Mouse (Mus musculus): ENCODE data around the gene Hspa1l. TPM values are rescaled to one million over a fixed set of nuclear protein-coding genes. Genes with fewer than 3 reads are reported as not detected.
"Not testable (repeated sequence)": the region's sequence is repeated elsewhere in the genome, so short reads cannot be mapped to it uniquely, and the experiment has no call there.

Gene Hspa1l
- polyA plus RNA-seq, 1 experiment from 2014 or later, result 1.8 TPM

- H3K9ac ChIP-seq (ENCODE audit: low read length), result no peak overlapping the region
- 80% methylated on average over 4 of the region's 4 CpGs for WGBS
- no peak for DNase-seq (ENCODE audit: low spot score)
- H3K9me3 ChIP-seq (ENCODE audit: control insufficient read depth, low read length), result no peaks in the 10 kb centered on the region
- no peak for ATAC-seq (ENCODE audit: insufficient read depth, low FRiP score, low TSS enrichment)
- H3K4me3 ChIP-seq (ENCODE audit: low read depth, low read length), result no peak overlapping the region
- no peak overlapping the region for H3K4me2 ChIP-seq (ENCODE audit: low read depth)
- peaks cover 7% of the 10 kb centered on the region for H3K4me1 ChIP-seq (ENCODE audit: control insufficient read depth, insufficient read depth, low read length)
- no peak overlapping the region for H3K27ac ChIP-seq (ENCODE audit: low read depth, low read length)
- H3K36me3 ChIP-seq (ENCODE audit: control insufficient read depth, insufficient read depth, low read length), result peaks cover 8% of the 10 kb centered on the region
- H3K27me3 ChIP-seq (ENCODE audit: control insufficient read depth, insufficient read depth, low read length), result 0 out of 2 replicates have a peak, but pooled peaks cover 3% of the 10 kb centered on the region
Measured at GRCm38 (mm10) chr17:34954831-34955230, 17.7 kb upstream of the Hspa1l start.

- H3K36me3 ChIP-seq (ENCODE audit: control insufficient read depth, insufficient read depth, low read length), result no peaks in the 10 kb centered on the region; the same call in 1 of the 2 replicates
- 83% methylated on average over 3 of the region's 3 CpGs for WGBS
- H3K27me3 ChIP-seq (ENCODE audit: control insufficient read depth, insufficient read depth, low read length), result peaks cover 7% of the 10 kb centered on the region; the same call in 1 of the 2 replicates
- H3K9ac ChIP-seq (ENCODE audit: low read length), result no peak overlapping the region
- H3K4me2 ChIP-seq (ENCODE audit: low read depth), result no peak overlapping the region
- DNase-seq (ENCODE audit: low spot score) (no peak), ATAC-seq (ENCODE audit: insufficient read depth, low FRiP score, low TSS enrichment) (no peak)
- H3K27ac ChIP-seq (ENCODE audit: low read depth, low read length), result no peak overlapping the region
- H3K4me1 ChIP-seq (ENCODE audit: control insufficient read depth, insufficient read depth, low read length), result peaks cover 6% of the 10 kb centered on the region
- no peak overlapping the region for H3K4me3 ChIP-seq (ENCODE audit: low read depth, low read length)
- H3K9me3 ChIP-seq (ENCODE audit: control insufficient read depth, low read length), result no peaks in the 10 kb centered on the region
Measured at GRCm38 (mm10) chr17:34955884-34956283, 16.6 kb upstream of the Hspa1l start.

DNA sequence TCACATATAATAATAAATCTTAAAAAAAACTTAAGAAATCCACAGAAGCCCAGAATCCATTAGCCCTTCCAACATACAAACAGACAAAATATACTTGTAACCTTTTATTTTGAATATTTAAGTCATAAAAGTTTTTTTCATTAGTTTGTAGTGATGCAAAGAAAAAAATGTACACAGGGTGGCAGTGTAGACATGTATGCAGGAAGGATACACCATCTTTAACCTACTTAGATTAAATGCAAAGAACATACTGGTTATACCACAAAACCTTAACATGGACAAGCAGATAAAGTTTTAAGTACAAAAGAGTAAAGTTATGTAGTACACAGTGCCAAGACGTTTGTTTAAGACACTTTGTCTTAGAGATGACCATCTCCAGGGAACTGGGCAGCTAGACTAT is 16.2 kb upstream of the Hspa1l start:
- H3K9me3 ChIP-seq (ENCODE audit: control insufficient read depth, low read length), result no peaks in the 10 kb centered on the region
- 48% methylated on average over 1 of the region's 1 CpGs for WGBS
- ATAC-seq (ENCODE audit: insufficient read depth, low FRiP score, low TSS enrichment) (no peak), DNase-seq (ENCODE audit: low spot score) (no peak)
- H3K27me3 ChIP-seq (ENCODE audit: control insufficient read depth, insufficient read depth, low read length), result peaks cover 7% of the 10 kb centered on the region; the same call in 1 of the 2 replicates
- no peak overlapping the region for H3K4me2 ChIP-seq (ENCODE audit: low read depth)
- H3K4me3 ChIP-seq (ENCODE audit: low read depth, low read length), result no peak overlapping the region
- no peaks in the 10 kb centered on the region for H3K36me3 ChIP-seq (ENCODE audit: control insufficient read depth, insufficient read depth, low read length)
- no peak overlapping the region for H3K9ac ChIP-seq (ENCODE audit: low read length)
- H3K4me1 ChIP-seq (ENCODE audit: control insufficient read depth, insufficient read depth, low read length), result peaks cover 3% of the 10 kb centered on the region; the same call in 1 of the 2 replicates
- no peak overlapping the region for H3K27ac ChIP-seq (ENCODE audit: low read depth, low read length)

DNA sequence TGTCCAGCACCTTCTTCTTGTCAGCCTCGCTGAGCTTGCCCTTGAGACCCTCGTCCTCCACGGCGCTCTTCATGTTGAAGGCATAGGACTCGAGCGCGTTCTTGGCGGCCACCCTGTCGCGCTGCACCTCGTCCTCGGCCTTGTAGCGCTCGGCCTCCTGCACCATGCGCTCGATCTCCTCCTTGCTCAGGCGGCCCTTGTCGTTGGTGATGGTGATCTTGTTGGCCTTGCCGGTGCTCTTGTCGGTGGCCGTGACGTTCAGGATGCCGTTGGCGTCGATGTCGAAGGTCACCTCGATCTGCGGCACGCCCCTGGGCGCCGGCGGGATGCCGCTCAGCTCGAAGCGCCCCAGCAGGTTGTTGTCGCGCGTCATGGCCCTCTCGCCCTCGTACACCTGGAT is 15.2 kb upstream of the Hspa1l start:
- ATAC-seq (ENCODE audit: insufficient read depth, low FRiP score, low TSS enrichment); H3K27ac ChIP-seq (ENCODE audit: low read depth, low read length); H3K4me2 ChIP-seq (ENCODE audit: low read depth); H3K4me3 ChIP-seq (ENCODE audit: low read depth, low read length); H3K27me3 ChIP-seq (ENCODE audit: control insufficient read depth, insufficient read depth, low read length); H3K9me3 ChIP-seq (ENCODE audit: control insufficient read depth, low read length); H3K4me1 ChIP-seq (ENCODE audit: control insufficient read depth, insufficient read depth, low read length); DNase-seq (ENCODE audit: low spot score); H3K9ac ChIP-seq (ENCODE audit: low read length); H3K36me3 ChIP-seq (ENCODE audit: control insufficient read depth, insufficient read depth, low read length): not testable (repeated sequence)
- WGBS, result 18% methylated on average over 29 of the region's 40 CpGs

DNA sequence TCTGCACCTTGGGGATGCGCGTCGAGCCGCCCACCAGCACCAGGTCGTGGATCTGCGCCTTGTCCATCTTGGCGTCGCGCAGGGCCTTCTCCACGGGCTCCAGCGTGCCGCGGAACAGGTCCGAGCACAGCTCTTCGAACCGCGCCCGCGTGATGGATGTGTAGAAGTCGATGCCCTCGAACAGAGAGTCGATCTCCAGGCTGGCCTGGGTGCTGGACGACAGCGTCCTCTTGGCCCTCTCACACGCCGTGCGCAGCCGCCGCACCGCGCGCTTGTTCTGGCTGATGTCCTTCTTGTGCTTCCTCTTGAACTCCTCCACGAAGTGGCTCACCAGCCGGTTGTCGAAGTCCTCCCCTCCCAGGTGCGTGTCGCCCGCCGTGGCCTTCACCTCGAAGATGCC is 14.5 kb upstream of the Hspa1l start:
- H3K4me1 ChIP-seq (ENCODE audit: control insufficient read depth, insufficient read depth, low read length); H3K9me3 ChIP-seq (ENCODE audit: control insufficient read depth, low read length); DNase-seq (ENCODE audit: low spot score); H3K27me3 ChIP-seq (ENCODE audit: control insufficient read depth, insufficient read depth, low read length); H3K4me3 ChIP-seq (ENCODE audit: low read depth, low read length); H3K36me3 ChIP-seq (ENCODE audit: control insufficient read depth, insufficient read depth, low read length); ATAC-seq (ENCODE audit: insufficient read depth, low FRiP score, low TSS enrichment); H3K4me2 ChIP-seq (ENCODE audit: low read depth); H3K27ac ChIP-seq (ENCODE audit: low read depth, low read length); H3K9ac ChIP-seq (ENCODE audit: low read length): not testable (repeated sequence)
- 23% methylated on average over 20 of the region's 40 CpGs for WGBS

GRCm38 (mm10) chr17:34958734-34959129 is 13.8 kb upstream of the Hspa1l start:
- not testable (repeated sequence) for DNase-seq (ENCODE audit: low spot score); H3K4me1 ChIP-seq (ENCODE audit: control insufficient read depth, insufficient read depth, low read length); H3K9ac ChIP-seq (ENCODE audit: low read length); H3K36me3 ChIP-seq (ENCODE audit: control insufficient read depth, insufficient read depth, low read length); H3K27ac ChIP-seq (ENCODE audit: low read depth, low read length); H3K27me3 ChIP-seq (ENCODE audit: control insufficient read depth, insufficient read depth, low read length); H3K9me3 ChIP-seq (ENCODE audit: control insufficient read depth, low read length)
- Histone ChIP-seq H3K4me3 (ENCODE audit: low read depth, low read length) (peak overlapping the region; percentile 43), H3K4me2 (ENCODE audit: low read depth) (peak overlapping the region; percentile 76)
- under 1% methylated on average over 24 of the region's 47 CpGs for WGBS
- peak; percentile 56 for ATAC-seq (ENCODE audit: insufficient read depth, low FRiP score, low TSS enrichment)

GRCm38 (mm10) chr17:34959130-34959778 is 13.2 kb upstream of the Hspa1l start, which contains the start of gene Hspa1b:
Gene Hspa1b, minus strand, starts transcription at chr17:34959238.
- DNase-seq (ENCODE audit: low spot score), result peak; percentile 72
- under 1% methylated on average over 23 of the region's 32 CpGs for WGBS
- peak; percentile 92 for ATAC-seq (ENCODE audit: insufficient read depth, low FRiP score, low TSS enrichment)
- H3K27ac ChIP-seq (ENCODE audit: low read depth, low read length); H3K36me3 ChIP-seq (ENCODE audit: control insufficient read depth, insufficient read depth, low read length); H3K4me1 ChIP-seq (ENCODE audit: control insufficient read depth, insufficient read depth, low read length); H3K9me3 ChIP-seq (ENCODE audit: control insufficient read depth, low read length); H3K27me3 ChIP-seq (ENCODE audit: control insufficient read depth, insufficient read depth, low read length): not testable (repeated sequence)
- peak within 1 kb of the TSS; percentile 76 for H3K4me2 ChIP-seq (ENCODE audit: low read depth)
- peak within 1 kb of the TSS; percentile 43 for H3K4me3 ChIP-seq (ENCODE audit: low read depth, low read length)
- peak within 1 kb of the TSS; percentile 57 for H3K9ac ChIP-seq (ENCODE audit: low read length)

DNA sequence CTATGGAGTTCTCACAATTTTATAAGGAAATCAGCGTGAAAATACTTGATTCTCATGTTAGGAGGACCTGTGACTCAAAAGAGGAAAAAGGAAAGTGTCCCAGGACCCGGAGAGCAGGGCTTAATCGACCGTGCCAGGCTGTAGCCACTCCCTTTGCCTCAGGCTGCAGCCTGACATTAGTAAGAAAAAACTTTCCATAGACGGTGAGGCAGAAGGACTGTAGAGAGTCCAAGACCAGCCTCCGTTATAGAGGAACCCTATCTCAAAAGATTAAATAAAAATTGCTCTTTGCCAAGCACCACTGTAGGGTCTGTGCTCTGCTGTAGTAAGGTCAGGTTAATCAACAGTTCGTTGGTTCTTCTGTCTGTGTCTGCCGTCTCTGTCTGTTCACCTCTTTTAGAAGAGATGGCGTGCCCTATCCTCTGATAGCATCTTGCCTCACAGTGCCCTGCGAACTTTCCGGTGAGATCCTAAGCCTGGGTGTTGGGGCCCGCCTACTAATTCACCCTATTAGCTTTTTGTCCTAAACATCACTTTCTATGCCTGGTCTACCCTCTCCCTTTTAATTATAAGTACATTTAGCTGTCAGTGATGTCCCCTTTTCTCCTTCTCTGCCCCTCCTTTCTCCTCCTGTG is 12.5 kb upstream of the Hspa1l start:
- Histone ChIP-seq H3K9me3 (ENCODE audit: control insufficient read depth, low read length) (no peaks in the 10 kb centered on the region), H3K4me1 (ENCODE audit: control insufficient read depth, insufficient read depth, low read length) (peaks cover 3% of the 10 kb centered on the region; the same call in 1 of the 2 replicates), H3K27ac (ENCODE audit: low read depth, low read length) (no peak overlapping the region), H3K9ac (ENCODE audit: low read length) (peak overlapping the region; percentile 57), H3K36me3 (ENCODE audit: control insufficient read depth, insufficient read depth, low read length) (no peaks in the 10 kb centered on the region), H3K4me2 (ENCODE audit: low read depth) (peak overlapping the region; percentile 76), H3K4me3 (ENCODE audit: low read depth, low read length) (peak overlapping the region; percentile 43; the same call in 1 of the 2 replicates), H3K27me3 (ENCODE audit: control insufficient read depth, insufficient read depth, low read length) (peaks cover 7% of the 10 kb centered on the region; the same call in 1 of the 2 replicates)
- DNase-seq (ENCODE audit: low spot score), result no peak
- no peak for ATAC-seq (ENCODE audit: insufficient read depth, low FRiP score, low TSS enrichment)
- 15% methylated on average over 12 of the region's 12 CpGs for WGBS

All from neural tube, embryonic 11.5 days (tissue).